Mouse (Mus musculus) E14TG2a.4 (cell line): Measurements from ENCODE around the gene Phb.

Experiments
- CTCF ChIP-seq: conservative IDR thresholded peaks from 2 replicates; pipeline ENCODE4 v1.5.1; 2014; ENCODE audit warnings: low read length
- NANOG ChIP-seq: IDR thresholded peaks from 2 replicates; pipeline ENCODE4 v1.6.1; 2014; ENCODE audit warnings: borderline replicate concordance, low read length, mixed read lengths
- POU5F1 ChIP-seq: IDR thresholded peaks from 2 replicates; pipeline ENCODE4 v1.6.1; 2014; ENCODE audit warnings: low read length, borderline replicate concordance

- TF ChIP-seq CTCF = no peak
- no peak for TF ChIP-seq NANOG
- TF ChIP-seq POU5F1 = no peak
These were observed 43.7 kb downstream of the Phb start for GRCm38 (mm10) chr11:95710478-95710877.
